Mouse (Mus musculus) megakaryocyte, embryonic 14.5 days (primary cell): ENCODE measurements around the gene Ms4a14.

Experiments
- FLI1 ChIP-seq: IDR thresholded peaks from 2 replicates; pipeline ENCODE4 v1.6.1; 2012; ENCODE audit warnings: low read length, inconsistent platforms, mixed read lengths
- GATA1 ChIP-seq: IDR thresholded peaks from 3 replicates; pipeline ENCODE4 v1.6.1; 2012; ENCODE audit warnings: mixed read lengths, low read length, inconsistent platforms, borderline replicate concordance

DNA sequence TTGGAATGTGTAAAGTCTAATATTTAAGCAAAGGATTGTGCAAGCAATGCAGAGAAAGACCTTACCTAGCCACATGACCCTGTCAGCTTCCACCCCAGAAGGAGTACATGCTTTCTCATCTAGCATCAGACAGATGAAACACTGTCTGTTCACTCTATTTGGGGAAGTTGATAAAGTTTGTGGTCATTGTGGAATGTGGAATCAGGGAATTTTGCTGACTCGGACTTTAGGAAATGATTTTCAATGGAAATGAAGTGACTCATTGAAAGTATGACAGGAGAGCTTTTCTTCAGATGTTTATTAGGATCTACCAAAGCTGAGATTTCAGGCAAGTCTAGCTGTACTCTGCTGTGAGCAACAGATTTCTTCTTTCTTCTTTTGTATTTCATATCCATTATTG is 6.9 kb upstream of the Ms4a14 start:
- TF ChIP-seq FLI1 (no peak), GATA1 (no peak)
